Comparison of ENCODE assay signal across 13 mouse cellular contexts in genomic region chr4:46008142-46008793, GRCm38 (mm10). TPM values are rescaled to one million over a fixed set of nuclear protein-coding genes. Genes with fewer than 3 reads are reported as not detected.
A peak's percentile ranks its signal among the peaks of the same experiment; 100 is the strongest.
DNase-seq lines count a peak whose midpoint lies in the region; ATAC-seq and TF ChIP-seq lines count a peak whose summit lies in the region.
"Had no signal": no experiment of that assay in that cellular context is flagged by ENCODE, and none has a peak within 500 bp of the region (broad histone marks: within the 10 kb centered on the region; RNA-seq: fewer than 3 reads in every experiment).

No protein-coding gene starts in this region.

- H3K27me3 ChIP-seq in kidney, embryonic 16.5 days (ENCODE audit: insufficient read depth, low read length) = no peaks in the 10 kb centered on the region
- H3K27me3 ChIP-seq in lung, embryonic 16.5 days (ENCODE audit: control insufficient read depth, insufficient read depth, low read depth, low read length) = no peaks in the 10 kb centered on the region
- H3K27me3 ChIP-seq: hindbrain, embryonic 15.5 days; limb, embryonic 12.5 days; neural tube, embryonic 13.5 days had no signal

- H3K9ac ChIP-seq in kidney, embryonic 16.5 days (replicated peaks; ENCODE audit: low read length) = no peak overlapping the region
- no peak overlapping the region for H3K9ac ChIP-seq in lung, embryonic 16.5 days (ENCODE audit: low read length)
- H3K9ac ChIP-seq: hindbrain, embryonic 15.5 days; limb, embryonic 12.5 days; neural tube, embryonic 13.5 days had no signal

- H3K27ac ChIP-seq in kidney, embryonic 16.5 days (ENCODE audit: low read length) = peak overlapping the region; percentile 11; the same call in 1 of the 2 replicates
- H3K27ac ChIP-seq in bone marrow, adult 2 months (ENCODE audit: control insufficient read depth, insufficient read depth, low read depth, low read length, poor library complexity) = no peak overlapping the region
- H3K27ac ChIP-seq in lung, embryonic 16.5 days (ENCODE audit: low read length) = peak overlapping the region; percentile 23; the same call in 1 of the 2 replicates
- H3K27ac ChIP-seq: hindbrain, embryonic 15.5 days; limb, embryonic 12.5 days; neural tube, embryonic 13.5 days had no signal

- DNase-seq in kidney, adult 11 months = no peak
- no peak for DNase-seq in spleen, adult 12 weeks (ENCODE audit: low spot score)
- no peak for DNase-seq in embryo, embryonic 11 days
- DNase-seq: midbrain, embryonic 14.5 days; right cerebral cortex, adult 18-20 months; thymus, postnatal 14 days had no signal

- no peak overlapping the region for H3K4me3 ChIP-seq in kidney, embryonic 16.5 days (ENCODE audit: low read length)
- no peak overlapping the region for H3K4me3 ChIP-seq in bone marrow, adult 2 months (replicated peaks; ENCODE audit: control insufficient read depth, low read depth, low read length)
- H3K4me3 ChIP-seq in lung, embryonic 16.5 days (ENCODE audit: low read length) = no peak overlapping the region
- H3K4me3 ChIP-seq: hindbrain, embryonic 15.5 days; limb, embryonic 12.5 days; neural tube, embryonic 13.5 days had no signal

- no peak for TF ChIP-seq POLR2A in bone marrow, adult 2 months (IDR thresholded peaks at IDR 0.05; ENCODE audit: borderline replicate concordance, control insufficient read depth, low read depth, low read length)

- no peak overlapping the region for H3K4me2 ChIP-seq in kidney, embryonic 16.5 days (replicated peaks; ENCODE audit: low read depth, low read length)
- H3K4me2 ChIP-seq in lung, embryonic 16.5 days (ENCODE audit: low read depth, low read length) = no peak overlapping the region
- H3K4me2 ChIP-seq: hindbrain, embryonic 15.5 days; limb, embryonic 12.5 days; neural tube, embryonic 13.5 days had no signal

- H3K9me3 ChIP-seq in kidney, embryonic 16.5 days (ENCODE audit: low read length) = no peaks in the 10 kb centered on the region
- H3K9me3 ChIP-seq in lung, embryonic 16.5 days (ENCODE audit: control insufficient read depth, low read length) = no peaks in the 10 kb centered on the region
- H3K9me3 ChIP-seq: hindbrain, embryonic 15.5 days; limb, embryonic 12.5 days; neural tube, embryonic 13.5 days had no signal

- peak; percentile 9; the same call in 1 of the 2 replicates for TF ChIP-seq CTCF in bone marrow, adult 2 months (IDR thresholded peaks at IDR 0.05; ENCODE audit: control insufficient read depth, insufficient read depth, low read length)

- peaks cover 6% of the 10 kb centered on the region; the same call in 1 of the 2 replicates for H3K36me3 ChIP-seq in kidney, embryonic 16.5 days (ENCODE audit: insufficient read depth, low read length)
- H3K36me3 ChIP-seq in lung, embryonic 16.5 days (ENCODE audit: control insufficient read depth, insufficient read depth, low read length) = 0 out of 2 replicates have a peak, but pooled peaks cover 2% of the 10 kb centered on the region
- H3K36me3 ChIP-seq: limb, embryonic 12.5 days had no signal

- no peaks in the 10 kb centered on the region for H3K4me1 ChIP-seq in kidney, embryonic 16.5 days (ENCODE audit: insufficient read depth, low read length)
- no peaks in the 10 kb centered on the region; the same call in 1 of the 2 replicates for H3K4me1 ChIP-seq in bone marrow, adult 2 months (ENCODE audit: control insufficient read depth, insufficient read depth, low read length)
- no peaks in the 10 kb centered on the region; the same call in 1 of the 2 replicates for H3K4me1 ChIP-seq in lung, embryonic 16.5 days (replicated peaks; ENCODE audit: control insufficient read depth, insufficient read depth, low read length)
- H3K4me1 ChIP-seq: hindbrain, embryonic 15.5 days; limb, embryonic 12.5 days; neural tube, embryonic 13.5 days had no signal

- no peak for ATAC-seq in kidney, embryonic 16.5 days (ENCODE audit: low FRiP score, low TSS enrichment)
- peak; percentile 86 for ATAC-seq in granulocyte monocyte progenitor cell, adult 5-6 weeks (replicated peaks; ENCODE audit: poor library complexity, severe bottlenecking)
- peak; percentile 47; the same call in 1 of the 2 replicates for ATAC-seq in lung, embryonic 16.5 days (ENCODE audit: low read depth)

- WGBS in kidney, embryonic 16.5 days = 87% methylated on average over 5 of the region's 5 CpGs
- 49% methylated on average over 5 of the region's 5 CpGs for WGBS in bone marrow, adult 2 months
- 67% methylated on average over 5 of the region's 5 CpGs for WGBS in lung, embryonic 16.5 days

RNA-seq across cellular contexts. Expression of gene Tmod1, which starts 30.5 kb away (rescaled TPM):
- 6.3 and 7.6 TPM in 2 replicates for polyA plus RNA-seq in kidney, embryonic 16.5 days (2015; fragmentation: Nextera tagmentation; extraction: Ambion mirVana)
- 41.9 and 46.9 TPM in 2 replicates for polyA plus RNA-seq in bone marrow, adult 2 months (2011; ENCODE audit: insufficient read depth, insufficient read length, low replicate concordance, missing spikeins)
- not detected in 2 replicates for total RNA-seq in granulocyte monocyte progenitor cell, adult 5-6 weeks (2014; fragmentation: Nextera tagmentation)
- total RNA-seq in granulocyte monocyte progenitor cell, adult 5-6 weeks (2017) = 0.04 TPM in 1 of 2 replicates, not detected in the other
- polyA plus RNA-seq in lung, embryonic 16.5 days (2015; fragmentation: Nextera tagmentation; extraction: Ambion mirVana) = 10.8 and 11.4 TPM in 2 replicates

RNA-seq across cellular contexts. Expression of gene Tdrd7, which starts 43.1 kb away (rescaled TPM):
- 20.1 and 20.5 TPM in 2 replicates for polyA plus RNA-seq in kidney, embryonic 16.5 days (2015; fragmentation: Nextera tagmentation; extraction: Ambion mirVana)
- 8.6 and 15.2 TPM in 2 replicates for polyA plus RNA-seq in bone marrow, adult 2 months (2011; ENCODE audit: insufficient read depth, insufficient read length, low replicate concordance, missing spikeins)
- total RNA-seq in granulocyte monocyte progenitor cell, adult 5-6 weeks (2014; fragmentation: Nextera tagmentation) = 6.0 and 38.7 TPM in 2 replicates
- total RNA-seq in granulocyte monocyte progenitor cell, adult 5-6 weeks (2017) = 8.3 and 9.9 TPM in 2 replicates
- 18.8 and 21.5 TPM in 2 replicates for polyA plus RNA-seq in lung, embryonic 16.5 days (2015; fragmentation: Nextera tagmentation; extraction: Ambion mirVana)
